Mouse (Mus musculus) kidney, embryonic 14.5 days (tissue): Measurements from ENCODE around the gene Kdm4b. TPM values are rescaled to one million over a fixed set of nuclear protein-coding genes. Genes with fewer than 3 reads are reported as not detected.

ENCODE experiments used
- ATAC-seq: fragments of 200-750 bp; cut with Nextera tagmentation; 2 replicates; pipeline ENCODE4 v1.8.0; 2017; ENCODE audit warnings: moderate number of reproducible peaks, mild to moderate bottlenecking, moderate TSS enrichment, moderate library complexity; ENCODE audit not compliant: low FRiP score, low TSS enrichment
- H3K27ac ChIP-seq: fragments of 300-500 bp; sonication (generic); 2 replicates; pipeline ENCODE4 v1.5.1; 2014; ENCODE audit warnings: low read depth, mild to moderate bottlenecking, low read length, moderate library complexity, mixed read lengths
- H3K27me3 ChIP-seq: fragments of 300-500 bp; sonication (generic); 2 replicates; pipeline ENCODE4 v1.6.1; 2014; ENCODE audit warnings: mild to moderate bottlenecking, low read length; ENCODE audit not compliant: control insufficient read depth, insufficient read depth
- H3K36me3 ChIP-seq: fragments of 300-500 bp; sonication (generic); 2 replicates; pipeline ENCODE4 v1.6.1; 2014; ENCODE audit warnings: low read length, mixed read lengths; ENCODE audit not compliant: control insufficient read depth, insufficient read depth
- H3K4me1 ChIP-seq: fragments of 300-500 bp; sonication (generic); 2 replicates; pipeline ENCODE4 v1.6.1; 2014; ENCODE audit warnings: low read length, mixed read lengths; ENCODE audit not compliant: control insufficient read depth, insufficient read depth
- H3K4me2 ChIP-seq: fragments of 300-500 bp; sonication (generic); replicated peaks from 2 replicates; pipeline ENCODE4 v1.6.1; 2014; ENCODE audit warnings: low read depth, mild to moderate bottlenecking, low read length
- H3K4me3 ChIP-seq: fragments of 300-500 bp; sonication (generic); 2 replicates; pipeline ENCODE4 v1.5.1; 2014; ENCODE audit warnings: mild to moderate bottlenecking, low read length
- H3K9ac ChIP-seq: fragments of 300-500 bp; sonication (generic); 2 replicates; pipeline ENCODE4 v1.6.1; 2014; ENCODE audit warnings: low read depth, mild to moderate bottlenecking, low read length, moderate library complexity
- H3K9me3 ChIP-seq: fragments of 300-500 bp; sonication (generic); 2 replicates; pipeline ENCODE4 v1.6.1; 2016; ENCODE audit warnings: low read length; ENCODE audit not compliant: control insufficient read depth
- WGBS: fragments of 180-500 bp; shearing (Covaris S2); extraction: QIAGEN DNeasy Blood & Tissue Kit; methylation state at CpG from one replicate; pipeline ENCODE4 v1.1.7; 2014; 5-methylcytosine and 5-hydroxymethylcytosine counted together
- polyA plus RNA-seq: library from polyadenylated mRNA; unstranded; fragments of >200 nt; fragmentation: Nextera tagmentation; extraction: Ambion mirVana; gene quantifications from 2 replicates; pipeline ENCODE4 v1.2.1, GENCODE M21; 2014

Kdm4b gene
- polyA plus RNA-seq, 1 experiment from 2014 or later = 33.3 TPM

GRCm38 (mm10) chr17:56405341-56405740, 79.5 kb downstream of the Kdm4b start:
- no peak overlapping the region for H3K9ac ChIP-seq
- H3K4me3 ChIP-seq = no peak overlapping the region
- H3K36me3 ChIP-seq = peaks cover 30% of the 10 kb centered on the region
- no peak overlapping the region for H3K4me2 ChIP-seq
- no peaks in the 10 kb centered on the region for H3K27me3 ChIP-seq
- ATAC-seq = no peak
- no peak overlapping the region for H3K27ac ChIP-seq
- 96% methylated on average over 3 of the region's 3 CpGs for whole genome bisulfite sequencing
- H3K9me3 ChIP-seq = no peaks in the 10 kb centered on the region
- H3K4me1 ChIP-seq = peaks cover 11% of the 10 kb centered on the region; the same call in 1 of the 2 replicates

GRCm38 (mm10) chr17:56405856-56406840, 80.3 kb downstream of the Kdm4b start:
- Histone ChIP-seq H3K9ac (no peak overlapping the region), H3K27me3 (no peaks in the 10 kb centered on the region), H3K4me1 (peaks cover 11% of the 10 kb centered on the region; the same call in 1 of the 2 replicates), H3K4me2 (no peak overlapping the region), H3K27ac (no peak overlapping the region; the same call in 1 of the 2 replicates), H3K4me3 (no peak overlapping the region), H3K9me3 (no peaks in the 10 kb centered on the region), H3K36me3 (peaks cover 28% of the 10 kb centered on the region)
- 78% methylated on average over 14 of the region's 14 CpGs for WGBS
- ATAC-seq = no peak

- Histone ChIP-seq H3K4me1 (peaks cover 11% of the 10 kb centered on the region; the same call in 1 of the 2 replicates), H3K4me2 (no peak overlapping the region), H3K4me3 (no peak overlapping the region), H3K27ac (no peak overlapping the region; the same call in 1 of the 2 replicates), H3K9ac (no peak overlapping the region), H3K36me3 (peaks cover 28% of the 10 kb centered on the region), H3K27me3 (no peaks in the 10 kb centered on the region), H3K9me3 (no peaks in the 10 kb centered on the region)
- WGBS = 68% methylated on average over 4 of the region's 4 CpGs
- ATAC-seq = no peak
Measured at GRCm38 (mm10) chr17:56406878-56407277, 81.0 kb downstream of the Kdm4b start.

GRCm38 (mm10) chr17:56407379-56407778, 81.5 kb downstream of the Kdm4b start:
- no peak for ATAC-seq
- Histone ChIP-seq H3K27me3 (no peaks in the 10 kb centered on the region), H3K27ac (no peak overlapping the region), H3K9ac (no peak overlapping the region), H3K4me1 (peaks cover 11% of the 10 kb centered on the region; the same call in 1 of the 2 replicates), H3K4me3 (no peak overlapping the region), H3K36me3 (peaks cover 28% of the 10 kb centered on the region), H3K9me3 (no peaks in the 10 kb centered on the region), H3K4me2 (no peak overlapping the region)
- 47% methylated on average over 8 of the region's 8 CpGs for WGBS

GRCm38 (mm10) chr17:56408965-56409625, 83.2 kb downstream of the Kdm4b start:
- no peaks in the 10 kb centered on the region for H3K9me3 ChIP-seq
- ATAC-seq = no peak
- WGBS = 55% methylated on average over 13 of the region's 13 CpGs
- H3K27me3 ChIP-seq = no peaks in the 10 kb centered on the region
- no peak overlapping the region; the same call in 1 of the 2 replicates for H3K9ac ChIP-seq
- no peak overlapping the region for H3K4me3 ChIP-seq
- H3K4me2 ChIP-seq = no peak overlapping the region
- peaks cover 11% of the 10 kb centered on the region; the same call in 1 of the 2 replicates for H3K4me1 ChIP-seq
- no peak overlapping the region; the same call in 1 of the 2 replicates for H3K27ac ChIP-seq
- peaks cover 37% of the 10 kb centered on the region for H3K36me3 ChIP-seq

GRCm38 (mm10) chr17:56409759-56410158, 83.9 kb downstream of the Kdm4b start:
- H3K4me1 ChIP-seq = peaks cover 11% of the 10 kb centered on the region; the same call in 1 of the 2 replicates
- no peaks in the 10 kb centered on the region for H3K27me3 ChIP-seq
- no peaks in the 10 kb centered on the region for H3K9me3 ChIP-seq
- no peak overlapping the region for H3K4me3 ChIP-seq
- 0 out of 2 replicates have a peak, but pooled peaks have one; percentile 51 for ATAC-seq
- no peak overlapping the region; the same call in 1 of the 2 replicates for H3K27ac ChIP-seq
- H3K9ac ChIP-seq = no peak overlapping the region
- H3K4me2 ChIP-seq = no peak overlapping the region
- H3K36me3 ChIP-seq = peaks cover 41% of the 10 kb centered on the region
- WGBS = 37% methylated on average over 8 of the region's 8 CpGs

- Histone ChIP-seq H3K36me3 (peaks cover 58% of the 10 kb centered on the region), H3K9ac (no peak overlapping the region), H3K4me3 (no peak overlapping the region), H3K9me3 (no peaks in the 10 kb centered on the region), H3K4me1 (peaks cover 11% of the 10 kb centered on the region; the same call in 1 of the 2 replicates), H3K27me3 (no peaks in the 10 kb centered on the region), H3K4me2 (no peak overlapping the region), H3K27ac (no peak overlapping the region)
- ATAC-seq = no peak
- WGBS = 96% methylated on average over 7 of the region's 7 CpGs
Measured at GRCm38 (mm10) chr17:56411437-56411836, 85.6 kb downstream of the Kdm4b start.

- no peak overlapping the region for H3K9ac ChIP-seq
- H3K9me3 ChIP-seq = no peaks in the 10 kb centered on the region
- H3K4me1 ChIP-seq = peaks cover 11% of the 10 kb centered on the region; the same call in 1 of the 2 replicates
- no peak for ATAC-seq
- no peak overlapping the region for H3K4me2 ChIP-seq
- no peak overlapping the region for H3K4me3 ChIP-seq
- H3K27ac ChIP-seq = no peak overlapping the region
- WGBS = 85% methylated on average over 13 of the region's 13 CpGs
- H3K27me3 ChIP-seq = no peaks in the 10 kb centered on the region
- H3K36me3 ChIP-seq = peaks cover 75% of the 10 kb centered on the region
Measured at GRCm38 (mm10) chr17:56413113-56413512, 87.3 kb downstream of the Kdm4b start.
